Mouse (Mus musculus) heart, adult 2 months (tissue): ENCODE data around the gene Ssna1.

Experiments used
- CTCF ChIP-seq: fragments of 200-600 bp; IDR thresholded peaks from 2 replicates; pipeline ENCODE4 v1.8.1; 2022; ENCODE audit warnings: antibody characterized with exemption, mild to moderate bottlenecking, moderate library complexity
- EP300 ChIP-seq: fragments of 200-500 bp; IDR thresholded peaks from 2 replicates; pipeline ENCODE4 v1.6.1; 2011; ENCODE audit warnings: low read depth, low read length, control low read depth; ENCODE audit not compliant: insufficient read depth
- POLR2A ChIP-seq: fragments of 200-500 bp; IDR thresholded peaks from 2 replicates; pipeline ENCODE4 v1.6.1; 2011; ENCODE audit warnings: mild to moderate bottlenecking, low read depth, low read length, control low read depth; ENCODE audit not compliant: insufficient read depth

- no peak for TF ChIP-seq CTCF
- no peak for TF ChIP-seq EP300
- no peak for TF ChIP-seq POLR2A
These were observed 772 bp upstream of the Ssna1 start for GRCm38 (mm10) chr2:25273010-25273409.
